In the genomic region with DNA sequence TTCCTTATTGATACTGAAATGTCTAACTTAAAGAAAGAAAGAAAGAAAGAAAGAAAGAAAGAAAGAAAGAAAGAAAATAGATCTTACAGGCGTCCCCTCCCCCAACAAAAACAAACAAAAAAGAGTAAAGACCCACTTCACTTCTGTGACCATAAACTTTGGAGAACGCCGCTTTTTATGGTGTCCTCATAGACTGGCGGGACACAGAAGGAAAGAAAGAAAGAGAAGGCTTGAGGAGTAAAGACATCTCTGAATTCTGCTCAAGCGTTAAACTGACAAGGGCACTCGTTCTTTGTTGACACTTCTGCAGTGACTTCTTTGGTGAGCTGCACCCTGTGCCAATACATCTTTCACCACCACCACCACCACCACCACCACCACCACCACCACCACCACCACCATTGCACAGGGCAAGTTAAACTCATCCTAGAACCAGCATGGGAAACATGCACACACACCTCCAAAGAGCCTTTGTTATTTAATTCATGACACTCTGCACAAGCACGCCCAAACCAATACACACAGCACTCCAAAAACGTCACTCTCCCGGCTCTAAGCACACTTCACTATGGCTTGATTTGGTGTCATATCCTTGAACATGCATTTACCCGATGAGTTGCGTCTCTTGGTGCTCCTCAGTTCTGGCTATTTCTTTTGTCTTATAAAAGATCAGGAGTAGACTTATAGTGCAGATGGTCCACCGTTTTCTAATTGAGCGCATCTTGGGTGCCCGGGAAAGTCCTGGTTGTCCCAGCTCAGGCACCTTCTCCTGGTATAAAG, we compare ENCODE assay signal across 7 mouse cellular contexts. TPM values are rescaled to one million over a fixed set of nuclear protein-coding genes. Genes with fewer than 3 reads are reported as not detected.
DNase-seq lines count a peak whose midpoint lies in the region; ATAC-seq and TF ChIP-seq lines count a peak whose summit lies in the region.

No protein-coding gene starts in this region.

- no peaks in the 10 kb centered on the region for H3K9me3 ChIP-seq in heart, embryonic 14.5 days (ENCODE audit: control insufficient read depth, low read length)
- no peaks in the 10 kb centered on the region for H3K9me3 ChIP-seq in liver, embryonic 16.5 days (replicated peaks; ENCODE audit: control insufficient read depth, low read length)
- no peaks in the 10 kb centered on the region for H3K9me3 ChIP-seq in stomach, postnatal 0 days (ENCODE audit: control insufficient read depth, low read length)

- peak overlapping the region; percentile 94 for H3K4me2 ChIP-seq in heart, embryonic 14.5 days (ENCODE audit: low read length)
- H3K4me2 ChIP-seq in liver, embryonic 16.5 days (ENCODE audit: low read depth, low read length): peak overlapping the region; percentile 60
- peak overlapping the region; percentile 86 for H3K4me2 ChIP-seq in stomach, postnatal 0 days (replicated peaks; ENCODE audit: low read depth)

- H3K27me3 ChIP-seq in heart, embryonic 14.5 days (ENCODE audit: control insufficient read depth, insufficient read depth, low read length): peaks cover 18% of the 10 kb centered on the region
- peaks cover 7% of the 10 kb centered on the region for H3K27me3 ChIP-seq in liver, embryonic 16.5 days (ENCODE audit: control insufficient read depth, insufficient read depth, low read depth, low read length)
- no peaks in the 10 kb centered on the region for H3K27me3 ChIP-seq in stomach, postnatal 0 days (ENCODE audit: control insufficient read depth, insufficient read depth, low read length)

- no peak for ATAC-seq in heart, embryonic 14.5 days (ENCODE audit: insufficient number of reproducible peaks, insufficient read depth, low FRiP score, low read depth)
- no peak for ATAC-seq in liver, embryonic 16.5 days (ENCODE audit: low read depth)
- ATAC-seq in stomach, postnatal 0 days (ENCODE audit: low FRiP score, low TSS enrichment): no peak

- DNase-seq in right cerebral cortex, postnatal 4 days: peak; percentile 3
- no peak for DNase-seq in right cerebral cortex, postnatal 14 days
- DNase-seq in stomach, postnatal 0 days (ENCODE audit: low spot score): no peak
- no peak for DNase-seq in left cerebral cortex, adult 8-10 months (ENCODE audit: low spot score in 2 of 2)

- no peaks in the 10 kb centered on the region for H3K4me1 ChIP-seq in brown adipose tissue, adult 24 weeks (ENCODE audit: control insufficient read depth, insufficient read depth, insufficient read length, low read length)
- peaks cover 0 to 14% of the 10 kb centered on the region in 2 experiments; a peak in 3 of 4 replicates for H3K4me1 ChIP-seq in heart, embryonic 14.5 days (ENCODE audit: control insufficient read depth in 2 of 2, insufficient read depth in 2 of 2, low read length in 2 of 2)
- H3K4me1 ChIP-seq in liver, embryonic 16.5 days (ENCODE audit: control insufficient read depth, low read depth, low read length): peaks cover 2% of the 10 kb centered on the region
- H3K4me1 ChIP-seq in stomach, postnatal 0 days (replicated peaks; ENCODE audit: control insufficient read depth, insufficient read depth): peaks cover 2% of the 10 kb centered on the region; the same call in 1 of the 2 replicates

- no peaks in the 10 kb centered on the region for H3K36me3 ChIP-seq in heart, embryonic 14.5 days (ENCODE audit: control insufficient read depth, insufficient read depth, low read length)
- no peaks in the 10 kb centered on the region for H3K36me3 ChIP-seq in liver, embryonic 16.5 days (ENCODE audit: control insufficient read depth, insufficient read depth)
- no peaks in the 10 kb centered on the region for H3K36me3 ChIP-seq in stomach, postnatal 0 days (ENCODE audit: control insufficient read depth, insufficient read depth, low read length)

- H3K27ac ChIP-seq in brown adipose tissue, adult 24 weeks (replicated peaks; ENCODE audit: low read depth, low read length): peak overlapping the region; percentile 86
- no peak overlapping the region; a peak in 1 of 4 replicates for H3K27ac ChIP-seq in heart, embryonic 14.5 days (replicated peaks in 1 of 2; ENCODE audit: control insufficient read depth in 1 of 2, insufficient read depth in 1 of 2, low read depth in 2 of 2, low read length in 2 of 2)
- no peak overlapping the region for H3K27ac ChIP-seq in liver, embryonic 16.5 days (ENCODE audit: low read length)
- 0 out of 2 replicates have a peak overlapping the region, but pooled peaks have one; percentile 24 for H3K27ac ChIP-seq in stomach, postnatal 0 days (replicated peaks)

- peak overlapping the region; percentile 61 for H3K9ac ChIP-seq in heart, embryonic 14.5 days (ENCODE audit: low read length)
- H3K9ac ChIP-seq in liver, embryonic 16.5 days (ENCODE audit: low read depth, low read length): peak overlapping the region; percentile 50; the same call in 1 of the 2 replicates
- H3K9ac ChIP-seq in stomach, postnatal 0 days (ENCODE audit: low read length): 0 out of 2 replicates have a peak overlapping the region, but pooled peaks have one; percentile 47

- no peak for TF ChIP-seq EP300 in stomach, postnatal 0 days (optimal IDR thresholded peaks at IDR 0.05)

- H3K4me3 ChIP-seq in brown adipose tissue, adult 24 weeks (ENCODE audit: insufficient read depth, low read depth, low read length): peak overlapping the region; percentile 66
- H3K4me3 ChIP-seq in heart, embryonic 14.5 days (ENCODE audit: control insufficient read depth in 1 of 2, insufficient read depth in 1 of 2, low read depth in 1 of 2, low read length in 2 of 2): peak overlapping the region; percentile 55 to 57
- H3K4me3 ChIP-seq in liver, embryonic 16.5 days (ENCODE audit: low read depth, low read length): peak overlapping the region; percentile 60
- peak overlapping the region; percentile 54 for H3K4me3 ChIP-seq in stomach, postnatal 0 days (ENCODE audit: low read depth, low read length)

- 2% methylated on average over 14 of the region's 14 CpGs for WGBS in heart, embryonic 14.5 days
- under 1% methylated on average over 14 of the region's 14 CpGs for WGBS in liver, embryonic 16.5 days (ENCODE audit: insufficient replicate concordance)
- 0% methylated on average over 14 of the region's 14 CpGs for WGBS in stomach, postnatal 0 days

- TF ChIP-seq CTCF in stomach, postnatal 0 days (IDR thresholded peaks at IDR 0.05; ENCODE audit: low read depth): no peak

RNA-seq across cellular contexts. Expression of a gene that starts 0.6 kb away (rescaled TPM):
- polyA plus RNA-seq in brown adipose tissue, adult 24 weeks (2012; ENCODE audit: insufficient read depth, insufficient read length, missing spikeins): 3.4 and 5.0 TPM in 2 replicates
- 1.9 and 2.0 TPM in 2 replicates for polyA plus RNA-seq in heart, embryonic 14.5 days (2014; fragmentation: Nextera tagmentation; extraction: Ambion mirVana)
- polyA plus RNA-seq in liver, embryonic 16.5 days (2015; fragmentation: Nextera tagmentation; extraction: Ambion mirVana): 1.6 and 1.9 TPM in 2 replicates
- 1.3 and 1.7 TPM in 2 replicates for polyA plus RNA-seq in stomach, postnatal 0 days (2015; fragmentation: Nextera tagmentation; extraction: Ambion mirVana)
- total RNA-seq in left cerebral cortex, adult 8-10 months (2022): 10 to 100 TPM in 3 of 4 experiments, 1 to 10 TPM in 1; 8.6 to 10.8 (median 10.0) TPM

Comparison
In these comparisons a context has a peak if more than half of its experiments do, and no peak if none do; other contexts are left out.
1. H3K27ac ChIP-seq: peak in brown adipose tissue, adult 24 weeks (single experiment) and stomach, postnatal 0 days (single experiment); none in heart, embryonic 14.5 days (0 of 2) and liver, embryonic 16.5 days (single experiment).
2. Peak in every context shown above with its lines, with median percentiles within 50 percentile points of each other: H3K4me3 ChIP-seq, H3K4me2 ChIP-seq and H3K9ac ChIP-seq.